Mouse (Mus musculus): ENCODE results near the gene Drd5.

Gene Drd5
- long read RNA-seq, experiment 1: 0 reads
- long read RNA-seq, experiment 2: 0 reads

DNA sequence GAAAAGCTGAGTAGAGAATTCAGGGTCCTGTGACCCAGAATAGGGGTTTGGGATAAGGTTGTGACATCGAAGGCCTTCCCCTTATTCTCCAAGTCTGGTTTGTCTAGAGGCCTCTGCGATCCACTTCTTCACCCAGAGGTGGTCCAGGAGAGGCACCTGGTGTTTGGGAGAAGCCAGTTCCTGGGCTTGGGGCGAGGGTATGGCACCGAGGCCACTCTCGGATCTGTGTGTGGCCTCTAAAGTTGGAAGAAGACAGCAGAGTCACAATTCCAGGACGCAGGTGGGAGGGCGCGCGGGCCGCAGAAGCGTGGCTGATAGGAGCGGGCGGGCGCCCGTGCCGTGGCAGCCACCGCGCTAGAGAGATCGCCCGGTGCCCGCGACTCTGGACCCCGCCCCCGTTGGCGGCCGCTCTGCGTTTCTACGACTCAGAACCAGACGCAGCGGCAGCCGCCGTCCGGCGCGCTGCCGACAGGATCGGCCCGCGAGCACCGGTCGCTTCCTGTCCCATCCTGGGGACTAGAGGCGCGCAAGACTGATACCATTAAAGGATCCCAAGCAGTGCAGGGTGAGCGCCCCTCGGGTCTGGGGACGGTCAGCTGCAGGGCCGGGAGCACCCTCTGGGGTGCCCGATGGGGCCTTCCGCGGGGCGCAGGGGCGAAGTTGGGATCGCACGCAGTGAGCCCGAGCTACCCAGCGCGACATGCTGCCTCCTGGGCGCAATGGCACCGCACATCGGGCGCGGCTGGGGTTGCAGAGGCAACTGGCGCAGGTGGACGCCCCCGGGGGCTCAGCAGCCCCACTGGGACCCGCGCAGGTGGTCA is at the start of gene Drd5:
TSS of gene Drd5 (plus strand) at position 402 of the 821 bp plus-strand sequence.
- intact Hi-C loops (cut with DNase I): no loop called here

DNA sequence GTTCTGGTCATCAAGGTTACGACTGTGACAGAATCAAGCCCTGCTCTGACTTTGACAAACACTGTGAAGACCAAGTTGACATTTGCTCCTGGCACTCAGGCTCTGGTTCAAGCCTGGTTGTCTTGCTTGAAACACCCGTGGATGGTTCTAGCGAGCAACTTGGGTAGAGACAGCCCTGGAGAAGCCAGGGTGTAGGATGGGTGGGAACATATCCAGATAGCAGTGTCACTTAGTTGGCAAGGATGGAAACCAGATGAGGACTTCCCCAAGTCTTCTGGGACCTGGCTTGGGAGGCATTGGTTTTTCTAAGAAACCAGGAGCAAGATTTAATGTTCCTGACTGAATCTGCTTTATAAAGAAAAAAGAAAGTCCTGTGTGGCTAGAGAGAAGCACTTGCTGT is 48.2 kb upstream of the Drd5 start:
- intact Hi-C loops (cut with DNase I): no loop called here

DNA sequence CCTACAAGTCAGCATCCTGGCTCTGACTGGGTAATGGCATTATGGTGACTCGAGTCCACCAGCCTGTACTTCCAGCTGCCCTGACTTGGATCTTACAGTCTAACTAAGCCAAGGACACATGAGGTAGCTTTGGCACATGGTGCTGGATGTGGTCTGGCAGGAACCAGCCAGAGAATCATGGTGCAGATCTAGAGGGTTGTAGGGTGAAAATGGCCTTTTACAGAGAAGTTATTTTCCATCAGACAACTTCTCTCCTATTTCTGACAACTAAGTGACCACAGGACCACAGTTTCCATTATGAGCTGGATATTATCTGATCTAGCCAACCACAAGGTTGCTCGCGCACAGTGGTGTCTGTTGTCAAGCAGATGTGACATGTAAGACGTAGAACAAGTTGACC is 45.3 kb upstream of the Drd5 start:
- intact Hi-C loops (cut with DNase I): no loop called here

DNA sequence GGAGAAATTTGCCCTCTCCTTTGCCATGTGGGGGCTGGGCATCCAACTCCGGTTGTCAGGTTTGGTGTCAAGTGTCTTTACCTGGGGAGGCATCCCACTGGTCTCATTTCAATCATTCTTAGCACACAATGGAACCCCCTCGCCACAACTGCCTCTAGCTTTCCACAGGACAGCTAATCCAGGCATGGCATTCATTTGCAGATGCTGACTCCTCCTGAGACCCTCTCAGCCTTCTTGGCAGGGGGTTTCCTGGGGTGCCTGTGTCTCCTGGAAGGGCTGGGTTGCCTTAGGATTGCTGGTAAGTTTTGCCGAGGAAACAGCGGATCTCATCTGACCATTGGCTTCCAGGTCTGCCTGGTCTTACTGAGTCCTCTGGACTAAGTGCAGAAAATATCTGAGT is 43.4 kb upstream of the Drd5 start, which contains the start of gene Otop1:
TSS of gene Otop1 (plus strand) at position 202 of the 400 bp plus-strand sequence.
- intact Hi-C loops (cut with DNase I): no loop called here

DNA sequence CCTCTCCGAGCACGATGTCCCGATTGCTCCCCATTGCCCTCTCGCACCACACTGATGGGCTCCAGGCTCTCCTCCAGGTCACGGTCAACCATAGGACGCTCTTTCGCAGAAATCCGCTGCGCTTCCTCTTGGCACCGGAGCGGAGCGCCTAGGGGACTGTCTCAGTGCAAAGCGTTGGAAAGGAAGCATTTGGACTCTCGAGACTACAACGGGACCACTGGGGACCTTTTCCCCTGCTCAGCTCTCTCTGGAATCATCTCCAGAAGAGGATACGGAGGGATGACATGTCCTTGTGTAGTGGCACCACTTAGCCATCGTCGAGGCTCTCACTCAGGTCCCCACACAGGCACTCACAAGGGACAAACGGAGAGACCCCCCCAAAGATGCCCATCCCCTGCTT is 42.7 kb upstream of the Drd5 start:
- intact Hi-C loops (cut with DNase I): no loop called here

DNA sequence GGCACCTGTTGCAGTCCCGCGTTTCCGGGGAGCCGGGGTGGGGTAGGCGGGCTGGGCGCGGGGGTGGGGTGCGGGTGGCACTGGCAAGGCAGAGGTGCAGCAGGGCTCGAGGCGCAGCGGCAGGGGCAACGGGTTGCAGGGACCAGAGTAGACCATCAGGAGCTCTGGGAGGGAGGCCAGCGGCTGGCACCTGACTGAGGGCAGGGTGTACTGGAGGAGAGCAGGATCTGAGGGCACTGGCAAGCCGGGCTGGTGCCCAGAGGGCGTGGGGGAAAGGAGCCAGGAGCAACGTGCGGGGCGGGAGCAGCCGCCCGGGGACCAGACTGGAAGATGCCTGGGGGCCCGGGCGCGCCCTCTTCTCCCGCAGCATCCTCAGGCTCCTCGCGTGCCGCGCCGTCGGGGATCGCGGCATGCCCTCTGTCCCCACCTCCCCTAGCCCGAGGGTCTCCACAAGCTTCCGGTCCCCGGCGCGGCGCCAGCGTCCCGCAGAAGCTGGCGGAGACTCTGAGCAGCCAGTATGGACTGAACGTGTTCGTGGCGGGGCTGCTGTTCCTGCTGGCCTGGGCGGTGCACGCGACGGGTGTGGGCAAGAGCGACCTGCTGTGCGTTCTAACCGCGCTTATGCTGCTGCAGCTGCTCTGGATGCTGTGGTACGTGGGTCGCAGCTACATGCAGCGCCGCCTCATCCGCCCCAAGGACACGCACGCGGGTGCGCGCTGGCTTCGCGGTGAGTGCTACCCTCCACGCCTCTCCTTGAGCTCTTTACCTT is 41.9 kb upstream of the Drd5 start:
- intact Hi-C loops (cut with DNase I): no loop called here

DNA sequence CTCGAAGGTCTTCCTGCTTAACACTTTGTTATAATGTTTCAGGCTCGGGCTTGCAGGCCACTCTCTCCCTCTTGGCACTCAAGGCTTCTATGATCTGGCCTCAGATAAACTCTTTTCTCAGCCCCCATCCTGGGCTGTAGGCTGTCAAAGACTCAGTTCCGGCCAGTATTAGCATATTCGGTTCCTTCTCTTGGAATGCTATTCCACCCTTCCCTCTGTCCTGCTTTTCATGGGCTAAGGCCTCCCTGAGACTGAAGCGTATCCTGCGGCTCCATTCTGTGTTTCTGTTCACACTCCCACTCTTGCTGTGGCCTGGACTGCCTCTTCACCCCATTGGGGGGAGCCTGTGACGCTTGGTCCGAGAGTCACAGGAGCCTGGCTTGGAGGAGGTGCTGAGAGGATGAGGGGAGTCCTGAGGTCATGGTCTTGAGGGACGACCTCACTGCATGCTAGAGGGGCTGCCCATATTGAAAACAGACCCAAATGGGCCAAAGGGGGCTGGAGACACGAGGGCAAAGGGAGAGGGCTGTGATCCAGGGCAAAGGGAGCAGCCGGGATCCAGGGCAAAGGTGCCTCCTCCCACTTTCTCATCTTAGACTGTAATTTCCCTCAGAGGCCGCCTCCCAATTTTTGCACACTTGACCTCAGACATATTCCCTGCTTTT is 41.1 kb upstream of the Drd5 start:
- intact Hi-C loops (cut with DNase I): no loop called here

DNA sequence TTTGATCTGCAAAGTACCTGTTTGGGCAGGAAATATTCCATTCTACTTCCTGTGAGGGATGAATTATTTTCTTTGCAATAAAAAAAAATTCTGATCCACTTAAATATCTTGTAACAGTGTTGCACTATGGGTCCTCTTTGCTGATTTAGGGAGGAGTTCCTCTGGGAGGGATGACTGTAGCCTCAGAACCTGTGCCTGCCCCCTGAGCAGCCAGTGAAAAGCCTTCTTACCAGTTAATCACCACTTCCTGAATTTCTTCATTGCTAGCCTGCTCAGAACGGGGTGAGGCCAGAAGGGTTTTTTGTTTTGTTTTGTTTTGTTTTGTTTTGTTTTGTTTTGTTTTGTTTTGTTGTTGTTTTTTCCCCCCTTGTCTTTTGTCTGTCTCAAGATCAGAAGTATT is 39.1 kb upstream of the Drd5 start:
- intact Hi-C loops (cut with DNase I): no loop called here

DNA sequence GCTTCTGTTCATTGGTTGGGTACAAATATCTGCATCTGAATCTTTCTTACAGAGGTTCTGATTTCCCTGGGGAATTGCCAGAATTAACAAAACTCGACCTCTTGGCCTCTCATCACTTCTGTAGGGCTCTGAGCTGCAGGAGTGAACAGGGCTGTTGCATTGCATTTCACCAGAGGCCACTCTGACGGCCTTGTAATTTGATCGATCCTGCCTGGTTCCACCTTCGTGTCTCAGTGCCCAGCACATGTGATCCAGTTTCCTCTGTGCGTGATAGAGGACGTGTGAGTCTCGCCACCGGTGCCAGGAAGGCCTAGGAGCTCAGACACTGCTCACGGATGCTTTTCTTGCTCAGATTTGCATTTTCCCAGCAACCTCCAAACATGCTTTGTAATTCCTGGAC is 33.4 kb upstream of the Drd5 start:
- intact Hi-C loops (cut with DNase I): no loop called here

DNA sequence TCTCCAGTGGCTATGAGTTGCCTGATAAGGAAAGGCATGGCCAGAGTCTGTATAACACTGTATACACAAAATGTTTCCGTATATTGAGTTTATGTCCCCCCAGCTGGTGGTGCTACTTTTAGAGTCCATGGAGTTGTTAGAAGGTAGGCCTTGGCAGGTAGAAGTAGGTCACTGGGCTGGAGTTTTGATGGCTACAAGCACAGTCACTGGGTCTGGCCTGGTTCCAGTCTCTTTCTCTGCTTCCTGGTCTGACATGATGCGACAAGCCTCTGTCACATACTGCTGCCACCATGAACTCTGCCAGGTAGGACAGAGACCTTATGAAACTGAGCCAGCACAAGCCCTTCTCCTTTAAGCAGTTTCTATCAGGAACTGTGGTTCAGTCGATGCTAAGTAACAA is 30.7 kb upstream of the Drd5 start:
- intact Hi-C loops (cut with DNase I): no loop called here

DNA sequence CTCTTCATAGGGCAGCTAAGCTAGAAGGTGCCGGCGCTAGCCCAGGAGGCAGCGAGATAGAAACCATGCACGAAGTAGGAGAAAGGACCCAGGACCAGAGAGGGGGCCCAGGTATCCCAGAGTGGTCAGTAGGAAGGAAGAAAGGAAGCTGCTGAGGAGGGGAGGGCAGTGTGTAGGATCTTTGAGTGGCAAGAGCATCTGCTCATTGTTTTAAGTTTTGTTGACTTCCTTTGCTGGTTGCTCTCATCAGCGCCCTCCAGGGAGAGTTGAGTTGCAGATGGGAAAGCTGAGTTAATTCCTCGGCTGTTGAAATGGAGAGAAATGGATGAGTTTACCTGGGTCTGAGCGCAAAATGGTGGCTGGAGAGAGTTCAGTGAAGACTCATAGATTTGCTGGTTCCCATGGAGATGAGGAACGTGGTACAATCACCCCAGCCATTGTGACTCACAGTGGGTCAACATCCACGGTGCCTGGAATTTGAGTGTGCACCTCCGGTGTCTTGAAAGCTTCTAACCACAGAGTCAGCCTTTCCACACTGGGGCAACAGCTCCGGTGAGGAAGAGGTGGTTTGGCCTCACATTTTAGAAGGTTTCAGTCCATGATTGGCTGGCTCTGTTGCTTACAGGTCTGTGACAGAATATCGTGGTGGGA is 17.3 kb upstream of the Drd5 start:
- intact Hi-C loops (cut with DNase I): no loop called here

DNA sequence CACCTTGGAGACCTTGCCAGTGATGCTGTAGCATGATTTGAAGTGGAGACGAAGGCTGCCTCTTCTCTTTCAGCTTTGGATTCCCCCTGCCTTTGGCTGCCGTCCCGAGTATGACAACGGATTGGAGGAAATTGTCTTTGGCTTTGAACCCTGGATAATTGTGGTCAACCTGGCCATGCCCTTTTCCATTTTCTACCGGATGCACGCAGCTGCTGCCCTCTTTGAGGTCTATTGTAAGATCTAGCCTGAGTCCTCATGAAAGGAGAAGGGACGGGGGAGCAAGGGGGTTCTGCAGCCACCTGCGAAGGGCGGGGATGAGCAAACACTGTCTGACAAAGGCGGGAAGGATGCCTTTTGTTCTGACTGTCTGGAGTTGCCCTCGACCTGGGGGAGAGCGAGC is 16.5 kb upstream of the Drd5 start:
- intact Hi-C loops (cut with DNase I): no loop called here

DNA sequence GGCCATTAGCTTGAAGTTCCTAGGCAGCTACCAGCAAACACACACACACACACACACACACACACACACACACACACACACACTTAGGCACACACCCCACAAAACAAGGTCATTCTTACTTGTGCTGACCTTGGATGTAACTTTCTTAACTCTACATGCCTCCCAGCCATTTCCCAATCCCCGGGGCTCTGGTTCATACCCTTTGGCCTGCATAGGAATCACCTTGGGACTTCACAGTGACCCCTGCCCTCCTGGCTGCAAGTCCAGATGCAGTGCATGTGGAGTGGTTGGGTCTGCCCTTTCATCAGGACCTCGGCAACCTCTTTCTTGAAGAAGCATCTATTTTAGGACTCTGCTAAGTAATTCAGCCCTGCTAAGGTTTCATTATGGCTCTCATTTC is 13.9 kb upstream of the Drd5 start:
- intact Hi-C loops (cut with DNase I): loop anchor here (5.0 kb wide), 1 partner anchor 327 kb away; no protein-coding TSS in a partner anchor

DNA sequence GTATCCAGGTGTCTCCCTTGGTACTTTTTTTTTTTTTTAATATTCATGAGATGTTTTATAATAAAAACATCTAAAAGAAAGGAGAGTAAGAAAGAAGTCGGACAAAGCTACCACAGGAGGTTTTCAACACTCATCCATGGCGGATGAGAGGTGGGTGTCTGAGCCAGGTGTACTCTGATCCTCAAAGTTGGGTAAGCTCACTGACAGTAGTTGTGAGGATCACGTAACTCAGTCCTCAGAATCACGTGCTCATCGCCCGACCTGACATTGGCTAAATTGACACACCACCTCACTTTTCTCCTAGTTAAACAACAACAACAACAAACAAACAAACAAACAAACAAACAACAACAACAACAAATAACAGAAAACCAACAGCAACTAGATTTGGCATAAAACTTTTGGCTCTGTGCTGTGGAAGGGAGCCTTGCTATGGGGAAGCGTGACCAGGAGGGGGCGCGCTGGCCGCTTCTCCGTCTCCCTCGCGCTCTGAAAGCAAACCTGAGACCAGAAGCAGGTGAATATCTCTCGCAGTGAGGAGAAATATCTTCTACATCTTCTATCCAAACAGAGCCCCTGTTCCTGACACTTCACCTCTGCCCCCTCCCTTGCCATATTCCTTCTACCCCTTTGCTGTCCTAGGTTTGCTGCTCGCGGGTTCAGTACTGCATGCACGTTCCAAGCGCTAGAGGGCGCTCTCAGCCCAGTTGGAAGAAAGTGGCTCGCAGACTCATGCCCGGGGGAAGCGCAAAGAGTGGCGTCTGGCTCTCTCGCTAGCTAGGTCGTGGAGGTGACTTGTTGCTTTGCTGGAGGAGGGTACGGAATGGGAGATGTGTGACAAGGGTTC is 11.7 kb upstream of the Drd5 start:
- intact Hi-C loops (cut with DNase I): loop anchor here (1.0 to 5.0 kb wide), 3 partner anchors 162 to 325 kb away; no protein-coding TSS in a partner anchor

DNA sequence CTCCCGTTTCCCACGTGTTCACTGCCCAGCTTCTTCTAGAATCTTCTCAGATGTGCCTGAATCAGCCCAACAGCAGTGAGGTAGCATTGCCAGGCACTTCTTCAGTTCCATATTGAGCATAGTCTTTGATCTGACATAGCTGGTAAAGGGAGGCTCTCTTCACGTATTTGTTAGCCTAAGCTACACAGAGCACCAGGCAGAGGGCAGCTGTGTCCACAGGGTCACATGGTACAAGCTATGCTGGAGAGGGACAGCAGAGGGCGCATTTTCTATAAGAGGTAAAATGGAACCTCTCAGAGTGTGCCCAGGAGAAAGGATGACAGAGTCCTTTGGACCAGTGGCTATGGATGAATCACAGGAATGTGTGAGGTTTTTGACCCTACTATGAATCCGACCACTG is 10.3 kb upstream of the Drd5 start:
- intact Hi-C loops (cut with DNase I): loop anchor here (2.0 to 5.0 kb wide), 2 partner anchors 204 to 323 kb away; no protein-coding TSS in a partner anchor

DNA sequence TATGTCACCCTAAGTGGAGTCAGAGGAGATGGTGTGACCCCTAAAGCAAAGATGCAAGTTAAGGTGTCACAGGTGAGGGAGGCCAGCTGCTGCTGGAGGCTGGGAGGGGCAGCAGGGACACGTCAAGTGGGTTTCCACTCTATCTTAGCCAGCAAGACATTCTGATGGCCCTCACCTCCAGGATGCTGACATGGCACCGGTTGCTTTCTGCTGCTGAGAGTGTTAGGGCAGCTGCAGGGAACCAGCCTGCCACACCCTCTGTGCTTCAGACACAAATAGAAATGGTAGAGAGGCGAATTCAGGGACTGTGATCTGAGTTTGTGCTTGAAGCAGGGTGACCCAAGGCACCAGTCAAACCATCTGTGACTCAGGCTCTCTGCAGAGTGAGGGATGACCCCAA is 9.4 kb upstream of the Drd5 start:
- intact Hi-C loops (cut with DNase I): loop anchor here (2.0 to 5.0 kb wide), 2 partner anchors 203 to 323 kb away; no protein-coding TSS in a partner anchor

DNA sequence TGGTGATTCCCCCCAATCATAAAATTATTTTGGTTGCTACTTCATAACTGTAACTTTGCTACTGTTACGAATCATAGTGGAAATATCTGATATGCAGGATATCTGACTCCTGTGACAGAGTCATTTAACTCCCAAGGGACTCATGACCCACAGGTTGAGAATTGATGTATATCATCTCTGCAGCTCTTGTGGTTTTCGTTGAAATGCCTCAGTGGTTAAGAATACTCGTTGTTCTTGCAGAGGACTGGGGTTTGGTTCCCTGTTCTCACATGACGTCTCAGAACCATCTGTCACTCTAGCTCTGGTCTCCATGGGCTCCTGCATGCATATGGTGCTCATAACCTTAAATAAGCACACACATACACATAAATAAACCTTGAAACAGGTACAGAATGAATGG is 14.2 kb downstream of the Drd5 start:
- intact Hi-C loops (cut with DNase I): loop anchor here (10.0 kb wide), 1 partner anchor 131 kb away; no protein-coding TSS in a partner anchor

DNA sequence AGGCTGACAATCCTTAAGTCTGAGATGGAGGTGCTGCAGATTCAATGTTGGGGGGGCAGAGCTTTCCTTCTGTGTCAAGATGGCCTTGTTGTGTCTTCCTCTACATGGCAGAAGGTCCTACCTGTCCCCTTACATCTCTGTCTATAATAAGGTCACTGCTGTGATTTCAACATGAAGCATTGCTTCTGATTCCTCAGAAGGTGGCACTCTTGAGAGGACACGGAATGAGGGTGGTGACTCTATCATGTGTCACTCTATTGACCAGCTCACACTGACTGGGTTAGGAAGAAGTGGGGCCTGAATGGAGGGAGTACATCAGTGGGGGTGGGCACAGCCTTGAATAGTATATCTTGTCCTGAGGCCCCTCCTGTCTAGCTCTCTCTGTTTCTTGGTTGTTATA is 15.4 kb downstream of the Drd5 start:
- intact Hi-C loops (cut with DNase I): loop anchor here (10.0 kb wide), 1 partner anchor 130 kb away; no protein-coding TSS in a partner anchor

DNA sequence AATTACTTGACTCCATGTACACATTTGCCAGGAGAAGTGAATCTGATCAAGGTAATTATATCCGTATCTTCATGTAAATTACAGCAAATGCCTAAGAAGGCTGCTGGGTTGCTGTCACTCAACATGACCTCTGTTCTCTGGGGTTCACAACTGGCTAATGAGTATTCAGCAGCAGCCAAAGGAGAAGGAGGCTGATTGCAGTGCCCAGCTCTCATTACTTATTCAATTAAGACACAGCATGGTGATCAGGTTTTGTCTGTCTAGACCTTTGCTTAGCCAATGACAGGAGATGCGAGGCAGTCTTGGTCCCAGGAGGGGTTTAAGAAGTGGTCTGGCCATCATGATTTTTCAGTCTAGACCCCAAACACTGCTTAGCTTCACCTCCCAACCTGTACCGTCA is 23.9 kb downstream of the Drd5 start:
- intact Hi-C loops (cut with DNase I): no loop called here
